Comparison of ENCODE assay signal across 28 mouse cellular contexts in genomic region chr3:44797536-44797935, GRCm38 (mm10).
"Had no signal": no experiment of that assay in that cellular context is flagged by ENCODE, and none has a peak within 500 bp of the region (broad histone marks: within the 10 kb centered on the region; RNA-seq: fewer than 3 reads in every experiment).

No protein-coding gene starts in this region.

- H3K9me3 ChIP-seq: embryonic facial prominence, embryonic 10.5 days; embryonic facial prominence, embryonic 12.5 days; embryonic facial prominence, embryonic 13.5 days; embryonic facial prominence, embryonic 15.5 days; forebrain, embryonic 10.5 days; forebrain, embryonic 12.5 days; forebrain, embryonic 13.5 days; forebrain, embryonic 15.5 days had no signal

- H3K4me1 ChIP-seq: embryonic facial prominence, embryonic 10.5 days; embryonic facial prominence, embryonic 12.5 days; embryonic facial prominence, embryonic 13.5 days; embryonic facial prominence, embryonic 15.5 days; forebrain, embryonic 10.5 days; forebrain, embryonic 12.5 days; forebrain, embryonic 13.5 days; forebrain, embryonic 15.5 days had no signal

- DNase-seq: cerebellum, adult 2 months; cerebellum, adult 8-10 months; cerebellum, adult 9-10 months; cerebellum, adult 9-11 months; cerebellum, postnatal 10 days; cerebellum, postnatal 14 days; cerebellum, postnatal 25 days; cerebellum, postnatal 36 days; embryo, embryonic 11 days; forebrain, postnatal 0 days; gastrocnemius, adult 2 months; gastrocnemius, postnatal 10 days; gastrocnemius, postnatal 14 days; gastrocnemius, postnatal 25 days; gastrocnemius, postnatal 36 days; heart, adult 18-20 months; heart, adult 2 months had no signal

- H3K27ac ChIP-seq: embryonic facial prominence, embryonic 10.5 days; embryonic facial prominence, embryonic 12.5 days; embryonic facial prominence, embryonic 13.5 days; embryonic facial prominence, embryonic 15.5 days; forebrain, embryonic 10.5 days; forebrain, embryonic 12.5 days; forebrain, embryonic 13.5 days; forebrain, embryonic 15.5 days; gastrocnemius, adult 2 months; heart, adult 2 months had no signal

- H3K4me2 ChIP-seq: embryonic facial prominence, embryonic 12.5 days; embryonic facial prominence, embryonic 13.5 days; embryonic facial prominence, embryonic 15.5 days; forebrain, embryonic 12.5 days; forebrain, embryonic 13.5 days; forebrain, embryonic 15.5 days had no signal

- H3K9ac ChIP-seq: embryonic facial prominence, embryonic 12.5 days; embryonic facial prominence, embryonic 13.5 days; embryonic facial prominence, embryonic 15.5 days; forebrain, embryonic 12.5 days; forebrain, embryonic 13.5 days; forebrain, embryonic 15.5 days; forebrain, postnatal 0 days had no signal

- H3K4me3 ChIP-seq: embryonic facial prominence, embryonic 10.5 days; embryonic facial prominence, embryonic 12.5 days; embryonic facial prominence, embryonic 13.5 days; embryonic facial prominence, embryonic 15.5 days; erythroblast, embryonic 14.5 days; forebrain, embryonic 10.5 days; forebrain, embryonic 12.5 days; forebrain, embryonic 13.5 days; forebrain, embryonic 15.5 days; gastrocnemius, adult 2 months; heart, adult 2 months had no signal

- ATAC-seq: forebrain, embryonic 13.5 days; forebrain, embryonic 14.5 days; forebrain, embryonic 15.5 days; forebrain, embryonic 16.5 days; forebrain, postnatal 0 days had no signal

- H3K36me3 ChIP-seq: embryonic facial prominence, embryonic 10.5 days; embryonic facial prominence, embryonic 12.5 days; embryonic facial prominence, embryonic 13.5 days; embryonic facial prominence, embryonic 15.5 days; forebrain, embryonic 10.5 days; forebrain, embryonic 12.5 days; forebrain, embryonic 15.5 days had no signal

- H3K27me3 ChIP-seq: embryonic facial prominence, embryonic 12.5 days; embryonic facial prominence, embryonic 13.5 days; embryonic facial prominence, embryonic 15.5 days; forebrain, embryonic 12.5 days; forebrain, embryonic 13.5 days; forebrain, embryonic 15.5 days had no signal
